Mouse (Mus musculus) forebrain, postnatal 0 days (tissue): ENCODE results near the gene 9930104L06Rik. TPM values are rescaled to one million over a fixed set of nuclear protein-coding genes. Genes with fewer than 3 reads are reported as not detected.

Experiments
- ATAC-seq: fragments of 200-750 bp; cut with Nextera tagmentation; 2 replicates; pipeline ENCODE4 v1.8.0; 2017; ENCODE audit warnings: mild to moderate bottlenecking, moderate library complexity
- DNase-seq: peaks from one replicate; pipeline ENCODE4 v3.0.0-alpha.2; 2015
- H3K27ac ChIP-seq: fragments of 300-500 bp; sonication (generic); 2 replicates; pipeline ENCODE4 v1.5.1; 2014; ENCODE audit warnings: low read depth, mild to moderate bottlenecking, antibody characterized with exemption, low read length, moderate library complexity, mixed read lengths
- H3K27me3 ChIP-seq: fragments of 300-500 bp; sonication (generic); 2 replicates; pipeline ENCODE4 v1.6.1; 2014; ENCODE audit warnings: mild to moderate bottlenecking, low read length, mixed read lengths; ENCODE audit not compliant: insufficient read depth
- H3K36me3 ChIP-seq: fragments of 300-500 bp; sonication (generic); 2 replicates; pipeline ENCODE4 v1.6.1; 2014; ENCODE audit warnings: mild to moderate bottlenecking, moderate library complexity; ENCODE audit not compliant: insufficient read depth
- H3K4me1 ChIP-seq: fragments of 300-500 bp; sonication (generic); 2 replicates; pipeline ENCODE4 v1.6.1; 2014; ENCODE audit warnings: antibody characterized with exemption; ENCODE audit not compliant: insufficient read depth
- H3K4me2 ChIP-seq: fragments of 300-500 bp; sonication (generic); 2 replicates; pipeline ENCODE4 v1.6.1; 2014; ENCODE audit warnings: low read depth, mild to moderate bottlenecking, moderate library complexity
- H3K4me3 ChIP-seq: fragments of 300-500 bp; sonication (generic); 2 replicates; pipeline ENCODE4 v1.5.1; 2014; ENCODE audit warnings: low read depth, low read length, mixed read lengths
- H3K9ac ChIP-seq: fragments of 300-500 bp; sonication (generic); 2 replicates; pipeline ENCODE4 v1.6.1; 2014; ENCODE audit warnings: mild to moderate bottlenecking
- H3K9me3 ChIP-seq: fragments of 300-500 bp; sonication (generic); 2 replicates; pipeline ENCODE4 v1.6.1; 2016; ENCODE audit warnings: low read length
- CTCF ChIP-seq: sonication (generic); IDR thresholded peaks from 2 replicates; pipeline ENCODE4 v1.5.1; 2016; ENCODE audit warnings: antibody characterized with exemption, control low read depth, low read depth
- WGBS: fragments of 180-500 bp; shearing (Covaris S2); extraction: QIAGEN DNeasy Blood & Tissue Kit; methylation state at CpG from one replicate; pipeline ENCODE4 v1.1.7; 2014; 5-methylcytosine and 5-hydroxymethylcytosine counted together
- polyA plus RNA-seq: library from polyadenylated mRNA; unstranded; fragments of >200 nt; fragmentation: Nextera tagmentation; extraction: Ambion mirVana; gene quantifications from 2 replicates; pipeline ENCODE4 v1.2.1, GENCODE M21; 2015
- total RNA-seq: library from RNA; depleted of rRNA; stranded (reverse); fragments of >200 nt; gene quantifications from 2 replicates; pipeline ENCODE4 v1.2.3, GENCODE M21; 2014

The 9930104L06Rik gene
- total and polyA plus RNA-seq, 2 experiments from 2014 or later = 8.7 to 36.1 TPM

- Histone ChIP-seq H3K9me3 (no peaks in the 10 kb centered on the region), H3K4me3 (no peak overlapping the region), H3K4me1 (no peaks in the 10 kb centered on the region), H3K27ac (no peak overlapping the region), H3K27me3 (no peaks in the 10 kb centered on the region), H3K9ac (no peak overlapping the region), H3K4me2 (no peak overlapping the region), H3K36me3 (no peaks in the 10 kb centered on the region)
- ATAC-seq (no peak), DNase-seq (no peak)
- 75% methylated on average over 11 of the region's 11 CpGs for WGBS
- TF ChIP-seq CTCF = no peak
Measured at GRCm38 (mm10) chr4:124959062-124959461, 22.2 kb downstream of the 9930104L06Rik start.

DNA sequence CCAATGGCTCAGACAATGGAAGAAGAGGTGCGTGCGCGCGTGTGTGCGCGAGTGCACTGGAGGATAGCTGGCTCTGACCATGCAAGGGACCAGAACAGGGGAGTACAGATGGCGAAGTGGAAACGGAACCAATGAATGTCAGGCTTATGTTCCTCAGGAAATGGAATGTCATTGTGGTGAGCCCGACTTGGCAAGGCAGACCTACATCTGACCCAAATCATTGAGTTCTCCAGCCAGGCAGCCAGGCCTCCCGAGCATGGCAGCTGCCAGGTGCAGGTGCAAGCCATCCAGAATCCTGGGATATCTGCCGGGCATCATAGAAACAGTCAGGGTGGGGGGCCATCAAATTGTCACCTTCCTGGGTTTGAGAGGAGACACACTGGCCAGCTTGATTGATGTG, 24.1 kb downstream of the 9930104L06Rik start:
- H3K4me2 ChIP-seq = no peak overlapping the region
- H3K27ac ChIP-seq = no peak overlapping the region
- no peaks in the 10 kb centered on the region for H3K36me3 ChIP-seq
- no peak overlapping the region for H3K9ac ChIP-seq
- no peaks in the 10 kb centered on the region for H3K9me3 ChIP-seq
- H3K27me3 ChIP-seq = no peaks in the 10 kb centered on the region
- DNase-seq = no peak
- H3K4me1 ChIP-seq = no peaks in the 10 kb centered on the region
- 84% methylated on average over 11 of the region's 11 CpGs for WGBS
- ATAC-seq = no peak
- no peak for TF ChIP-seq CTCF
- H3K4me3 ChIP-seq = no peak overlapping the region

GRCm38 (mm10) chr4:124962576-124962975, 25.7 kb downstream of the 9930104L06Rik start:
- ATAC-seq (no peak), DNase-seq (no peak)
- no peaks in the 10 kb centered on the region for H3K4me1 ChIP-seq
- H3K4me3 ChIP-seq = no peak overlapping the region
- H3K27ac ChIP-seq = no peak overlapping the region
- no peaks in the 10 kb centered on the region for H3K9me3 ChIP-seq
- H3K9ac ChIP-seq = no peak overlapping the region
- TF ChIP-seq CTCF = no peak
- WGBS = 66% methylated on average over 11 of the region's 11 CpGs
- no peaks in the 10 kb centered on the region for H3K27me3 ChIP-seq
- no peaks in the 10 kb centered on the region for H3K36me3 ChIP-seq
- H3K4me2 ChIP-seq = no peak overlapping the region

DNA sequence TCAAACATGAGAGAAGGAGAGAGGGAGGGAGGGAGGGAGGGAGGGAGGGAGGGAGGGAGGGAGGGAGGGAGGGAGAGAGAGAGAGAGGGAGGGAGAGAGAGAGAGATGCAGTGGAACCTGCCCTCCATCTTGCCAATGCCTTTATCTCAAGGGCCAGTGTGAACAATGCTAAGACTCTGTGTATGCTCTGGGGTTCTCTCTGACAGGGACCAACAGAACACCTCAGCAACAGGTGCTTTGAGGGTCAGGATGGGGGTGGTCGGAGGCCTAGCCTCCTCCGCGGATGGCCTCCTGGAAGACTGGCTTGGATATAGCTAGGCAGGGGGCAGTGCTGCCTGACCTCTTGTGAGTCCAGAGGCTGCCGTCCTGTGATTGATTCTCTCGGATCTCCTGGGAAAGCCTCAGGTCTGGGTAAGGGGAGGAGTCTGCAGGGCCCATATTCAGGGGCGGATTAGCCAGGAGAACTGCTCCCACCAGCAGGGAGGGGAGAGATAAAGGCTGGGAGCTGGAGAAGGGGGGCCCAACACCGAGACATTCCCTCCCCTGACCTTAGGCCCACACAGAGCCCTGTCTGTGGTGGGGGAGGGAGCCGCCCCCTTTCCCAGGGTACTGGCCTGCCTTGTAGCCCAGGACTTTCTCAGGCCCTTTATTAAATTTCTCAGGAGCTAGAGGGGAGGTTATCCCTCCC, 28.2 kb downstream of the 9930104L06Rik start:
- 10% methylated on average over 8 of the region's 8 CpGs for WGBS
- Histone ChIP-seq H3K4me1 (no peaks in the 10 kb centered on the region), H3K4me3 (no peak overlapping the region), H3K36me3 (no peaks in the 10 kb centered on the region), H3K9ac (no peak overlapping the region), H3K27me3 (no peaks in the 10 kb centered on the region), H3K4me2 (no peak overlapping the region), H3K9me3 (no peaks in the 10 kb centered on the region), H3K27ac (no peak overlapping the region)
- no peak for ATAC-seq
- no peak for DNase-seq
- TF ChIP-seq CTCF = no peak

DNA sequence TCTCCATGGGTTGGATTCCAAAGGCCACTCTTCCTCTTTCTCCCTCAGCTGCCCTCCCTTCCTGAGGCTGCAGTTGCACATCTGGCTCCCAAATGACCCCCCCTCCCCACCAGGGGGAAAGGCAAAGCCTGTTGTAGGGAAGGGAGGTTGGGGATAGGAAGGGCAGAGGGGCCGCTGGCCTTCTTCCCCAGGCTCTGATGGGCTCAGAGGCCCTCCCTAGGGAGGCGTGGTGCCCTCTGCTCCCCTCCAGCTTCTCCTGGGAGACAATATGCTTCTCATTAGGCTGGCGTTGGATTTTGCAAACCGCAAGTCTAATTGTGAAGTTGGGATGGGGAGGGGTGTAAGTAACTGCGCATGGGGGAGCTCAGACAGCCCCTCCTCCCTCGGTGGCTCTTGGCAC, 31.9 kb downstream of the 9930104L06Rik start:
- Histone ChIP-seq H3K27me3 (no peaks in the 10 kb centered on the region), H3K36me3 (no peaks in the 10 kb centered on the region), H3K9me3 (no peaks in the 10 kb centered on the region), H3K4me1 (peaks cover 5% of the 10 kb centered on the region; the same call in 1 of the 2 replicates), H3K27ac (no peak overlapping the region), H3K4me2 (no peak overlapping the region), H3K4me3 (no peak overlapping the region), H3K9ac (no peak overlapping the region)
- no peak for ATAC-seq
- 24% methylated on average over 6 of the region's 6 CpGs for WGBS
- no peak for TF ChIP-seq CTCF
- no peak for DNase-seq

DNA sequence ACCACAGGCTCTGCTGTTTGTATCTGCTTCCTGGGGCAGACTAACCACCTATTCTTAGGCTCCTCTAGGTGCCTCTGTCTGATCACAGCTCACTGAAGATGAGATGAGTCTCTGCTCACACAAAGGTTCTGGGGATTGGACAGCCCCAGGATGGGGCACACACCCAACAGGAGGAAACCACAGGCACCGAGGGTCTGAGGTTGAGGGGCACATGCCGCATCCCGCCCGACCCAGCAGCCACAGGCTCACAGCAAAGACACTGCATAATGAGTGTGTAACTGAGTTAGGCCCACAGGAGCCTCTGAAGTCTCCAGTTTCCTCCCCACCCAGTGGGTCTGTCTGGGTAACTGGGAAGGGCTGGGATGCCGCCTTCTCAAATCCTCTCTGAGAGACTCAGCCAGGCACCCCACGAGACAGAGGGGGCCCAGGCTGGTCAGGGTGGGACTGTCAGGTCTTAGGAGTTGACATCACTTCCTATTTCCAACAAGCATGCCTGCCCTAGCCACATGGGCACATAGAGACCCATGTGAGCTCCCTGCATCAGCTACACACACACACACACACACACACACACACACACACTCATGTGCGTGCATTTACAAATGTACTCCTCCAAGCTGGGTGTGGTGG, 32.5 kb downstream of the 9930104L06Rik start:
- H3K27me3 ChIP-seq = no peaks in the 10 kb centered on the region
- DNase-seq (no peak), ATAC-seq (no peak)
- no peak for TF ChIP-seq CTCF
- H3K9ac ChIP-seq = no peak overlapping the region
- no peaks in the 10 kb centered on the region for H3K9me3 ChIP-seq
- H3K4me1 ChIP-seq = peaks cover 5% of the 10 kb centered on the region; the same call in 1 of the 2 replicates
- WGBS = 72% methylated on average over 7 of the region's 7 CpGs
- no peak overlapping the region for H3K4me2 ChIP-seq
- H3K27ac ChIP-seq = no peak overlapping the region
- H3K36me3 ChIP-seq = no peaks in the 10 kb centered on the region
- H3K4me3 ChIP-seq = no peak overlapping the region

- no peak overlapping the region for H3K4me2 ChIP-seq
- no peak overlapping the region for H3K9ac ChIP-seq
- H3K4me3 ChIP-seq = no peak overlapping the region
- DNase-seq (no peak), ATAC-seq (no peak)
- no peak for TF ChIP-seq CTCF
- H3K27ac ChIP-seq = no peak overlapping the region
- peaks cover 5% of the 10 kb centered on the region; the same call in 1 of the 2 replicates for H3K4me1 ChIP-seq
- no peaks in the 10 kb centered on the region for H3K27me3 ChIP-seq
- H3K36me3 ChIP-seq = no peaks in the 10 kb centered on the region
- H3K9me3 ChIP-seq = no peaks in the 10 kb centered on the region
- 75% methylated on average over 11 of the region's 11 CpGs for WGBS
Measured at GRCm38 (mm10) chr4:124970194-124970593, 33.3 kb downstream of the 9930104L06Rik start.
